Mouse (Mus musculus) liver, postnatal 0 days (tissue): ENCODE results near the gene Apba2. TPM values are rescaled to one million over a fixed set of nuclear protein-coding genes. Genes with fewer than 3 reads are reported as not detected.
A peak's percentile ranks its signal among the peaks of the same experiment; 100 is the strongest.

Source experiments
- ATAC-seq: fragments of 200-750 bp; cut with Nextera tagmentation; 2 replicates; pipeline ENCODE4 v1.8.0; 2017; ENCODE audit warnings: mild to moderate bottlenecking, moderate library complexity
- DNase-seq: peaks from one replicate; pipeline ENCODE4 v3.0.0-alpha.2; 2016
- H3K27ac ChIP-seq: fragments of 300-500 bp; sonication (generic); 2 replicates; pipeline ENCODE4 v1.5.1; 2014; ENCODE audit warnings: antibody characterized with exemption, moderate library complexity, mild to moderate bottlenecking, low read depth
- H3K27me3 ChIP-seq: fragments of 300-500 bp; sonication (generic); 2 replicates; pipeline ENCODE4 v1.6.1; 2014; ENCODE audit warnings: low read length, control low read depth, mixed read lengths; ENCODE audit not compliant: insufficient read depth
- H3K36me3 ChIP-seq: fragments of 300-500 bp; sonication (generic); replicated peaks from 2 replicates; pipeline ENCODE4 v1.6.1; 2014; ENCODE audit warnings: mild to moderate bottlenecking, control low read depth, low read length, moderate library complexity, mixed read lengths; ENCODE audit not compliant: insufficient read depth
- H3K4me1 ChIP-seq: fragments of 300-500 bp; sonication (generic); 2 replicates; pipeline ENCODE4 v1.6.1; 2014; ENCODE audit warnings: antibody characterized with exemption, mild to moderate bottlenecking, control low read depth; ENCODE audit not compliant: insufficient read depth
- H3K4me2 ChIP-seq: fragments of 300-500 bp; sonication (generic); 2 replicates; pipeline ENCODE4 v1.6.1; 2014; ENCODE audit warnings: low read depth, mild to moderate bottlenecking, low read length, moderate library complexity, mixed read lengths
- H3K4me3 ChIP-seq: fragments of 300-500 bp; sonication (generic); 2 replicates; pipeline ENCODE4 v1.5.1; 2014; ENCODE audit warnings: low read depth, low read length
- H3K9ac ChIP-seq: fragments of 300-500 bp; sonication (generic); replicated peaks from 2 replicates; pipeline ENCODE4 v1.6.1; 2014; ENCODE audit warnings: mild to moderate bottlenecking, moderate library complexity
- H3K9me3 ChIP-seq: fragments of 300-500 bp; sonication (generic); 2 replicates; pipeline ENCODE4 v1.6.1; 2016; ENCODE audit warnings: mild to moderate bottlenecking, control low read depth, low read length, mixed read lengths
- CTCF ChIP-seq: sonication (generic); IDR thresholded peaks from 2 replicates; pipeline ENCODE4 v1.5.1; 2016; ENCODE audit warnings: antibody characterized with exemption, low read depth
- EP300 ChIP-seq: IDR thresholded peaks from 2 replicates; pipeline ENCODE4 v1.6.1; 2016; ENCODE audit warnings: antibody characterized with exemption, low read depth, mild to moderate bottlenecking
- WGBS: fragments of 180-500 bp; shearing (Covaris S2); extraction: QIAGEN DNeasy Blood & Tissue Kit; methylation state at CpG from one replicate; pipeline ENCODE4 v1.1.7; 2014; ENCODE audit not compliant: insufficient replicate concordance; 5-methylcytosine and 5-hydroxymethylcytosine counted together
- polyA plus RNA-seq: library from polyadenylated mRNA; unstranded; fragments of >200 nt; fragmentation: Nextera tagmentation; extraction: Ambion mirVana; gene quantifications from 2 replicates; pipeline ENCODE4 v1.2.1, GENCODE M21; 2015

Apba2 gene
- not detected in 2 replicates for polyA plus RNA-seq

DNA sequence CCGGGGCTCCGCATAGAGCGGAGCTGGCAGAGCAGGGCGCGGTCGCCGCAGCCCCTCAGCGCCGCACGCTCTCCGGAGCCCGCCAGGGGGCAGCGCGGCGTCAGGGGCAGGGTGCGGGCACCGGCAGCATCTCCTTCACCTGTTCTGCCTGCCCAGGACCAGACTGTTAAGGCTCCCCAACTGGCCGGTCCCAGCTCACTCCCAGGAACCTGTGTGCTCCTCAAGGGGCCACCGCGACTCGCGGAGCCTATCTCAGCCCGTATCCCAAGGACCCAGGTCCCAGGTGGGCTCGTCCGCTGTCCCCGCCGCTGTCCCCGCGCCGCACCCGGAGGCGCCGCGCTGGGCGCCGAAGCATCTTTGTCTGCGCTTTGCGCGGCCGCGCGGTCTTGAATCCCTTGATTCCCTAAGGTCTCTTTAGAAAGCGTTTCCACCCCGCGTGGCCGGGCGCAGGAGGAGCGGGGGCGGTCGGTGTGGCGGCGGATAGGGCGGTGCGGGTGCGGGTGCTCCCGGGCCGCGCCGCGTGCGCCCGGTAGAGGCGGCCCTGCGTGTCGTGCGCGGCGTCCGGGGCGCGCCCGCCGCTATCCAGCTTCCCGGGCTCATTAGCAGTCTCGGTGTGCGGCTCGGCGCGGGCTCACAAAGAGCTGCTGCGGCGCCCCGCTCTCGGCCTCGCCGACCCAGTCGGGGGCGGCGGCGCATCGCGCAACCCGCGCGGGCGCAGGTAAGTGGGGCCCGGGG is at the start of gene Apba2:
TSS of gene Apba2 (plus strand) at position 171 of the 735 bp plus-strand sequence.
- H3K4me1 ChIP-seq: peaks cover 2% of the 10 kb centered on the region; the same call in 1 of the 2 replicates
- H3K27ac ChIP-seq: no peak within 1 kb of the TSS
- WGBS: 1% methylated on average over 70 of the region's 96 CpGs
- H3K9ac ChIP-seq: no peak within 1 kb of the TSS
- H3K4me2 ChIP-seq: peak within 1 kb of the TSS; percentile 63
- peaks cover 33% of the 10 kb centered on the region for H3K27me3 ChIP-seq
- peak; percentile 59 for TF ChIP-seq CTCF
- no peak for TF ChIP-seq EP300
- H3K9me3 ChIP-seq: no peaks in the 10 kb centered on the region
- no peaks in the 10 kb centered on the region for H3K36me3 ChIP-seq
- ATAC-seq (peak; percentile 60), DNase-seq (peak; percentile 40)
- H3K4me3 ChIP-seq: peak within 1 kb of the TSS; percentile 34

DNA sequence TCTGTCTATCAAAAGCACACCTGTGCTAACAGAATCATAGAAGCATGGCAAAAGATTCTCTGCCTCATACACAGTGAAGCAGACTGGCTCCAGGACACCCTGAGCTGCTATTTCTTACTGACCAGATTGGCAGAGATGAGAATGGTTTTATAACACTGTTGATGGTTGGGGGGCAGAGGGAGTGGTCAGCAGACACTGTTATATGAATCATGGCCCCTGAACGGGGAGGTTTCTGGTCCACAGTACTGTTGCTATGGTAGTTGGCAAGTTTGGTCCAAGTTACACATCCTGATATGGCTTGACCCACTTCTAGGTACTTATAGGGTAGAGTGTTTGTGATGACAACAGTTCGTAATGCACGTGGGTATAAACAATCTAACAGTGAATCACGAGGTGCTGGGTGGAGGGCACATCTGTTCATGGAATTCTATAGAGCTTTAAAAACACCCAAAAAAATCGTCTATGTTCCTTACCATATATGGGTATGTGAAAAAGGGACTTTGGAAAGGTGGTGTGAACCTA is 49.6 kb upstream of the Apba2 start:
- H3K27me3 ChIP-seq: no peaks in the 10 kb centered on the region
- WGBS: 72% methylated on average over 5 of the region's 5 CpGs
- no peak overlapping the region for H3K4me2 ChIP-seq
- no peak for DNase-seq
- H3K9me3 ChIP-seq: no peaks in the 10 kb centered on the region
- TF ChIP-seq EP300 (no peak), CTCF (no peak)
- ATAC-seq: no peak
- no peak overlapping the region for H3K9ac ChIP-seq
- no peaks in the 10 kb centered on the region for H3K36me3 ChIP-seq
- no peaks in the 10 kb centered on the region for H3K4me1 ChIP-seq
- no peak overlapping the region for H3K4me3 ChIP-seq
- H3K27ac ChIP-seq: no peak overlapping the region

DNA sequence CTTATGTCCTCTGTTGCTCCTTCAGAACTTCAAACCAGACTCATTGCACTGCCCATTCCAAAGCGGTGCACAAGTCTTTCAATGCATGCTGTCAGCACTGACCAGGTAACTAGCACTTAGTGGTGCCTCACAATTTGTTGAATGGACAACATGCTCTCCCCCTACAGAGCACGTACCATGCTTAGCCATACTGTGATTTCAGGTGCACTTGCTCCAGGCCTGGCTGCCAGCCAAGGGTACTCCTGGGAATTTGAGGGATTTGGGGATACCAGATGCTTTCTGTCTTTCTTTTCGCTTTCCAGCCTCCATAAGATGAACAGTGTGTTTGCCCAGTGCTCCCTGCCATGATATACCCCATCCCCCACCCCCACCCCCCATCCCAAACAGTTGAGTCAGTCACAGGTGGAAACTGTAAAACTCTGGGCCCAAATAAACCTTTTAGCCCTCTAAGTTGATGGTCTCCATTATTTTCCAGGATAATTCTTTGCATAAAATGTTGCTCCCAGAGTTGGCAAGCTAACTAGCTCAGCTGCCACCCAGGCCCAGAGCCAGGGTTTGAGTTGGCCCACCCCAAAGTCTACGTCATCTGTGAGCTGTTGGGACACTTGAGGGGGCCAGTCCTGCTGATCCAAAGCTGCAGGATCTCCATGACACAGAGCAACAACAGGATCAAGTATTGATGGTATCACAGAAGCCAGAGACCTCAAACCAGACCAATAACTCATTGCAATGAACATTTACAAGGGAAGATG is 48.9 kb upstream of the Apba2 start:
- no peak for ATAC-seq
- H3K4me2 ChIP-seq: no peak overlapping the region
- WGBS: 68% methylated on average over 4 of the region's 4 CpGs

DNA sequence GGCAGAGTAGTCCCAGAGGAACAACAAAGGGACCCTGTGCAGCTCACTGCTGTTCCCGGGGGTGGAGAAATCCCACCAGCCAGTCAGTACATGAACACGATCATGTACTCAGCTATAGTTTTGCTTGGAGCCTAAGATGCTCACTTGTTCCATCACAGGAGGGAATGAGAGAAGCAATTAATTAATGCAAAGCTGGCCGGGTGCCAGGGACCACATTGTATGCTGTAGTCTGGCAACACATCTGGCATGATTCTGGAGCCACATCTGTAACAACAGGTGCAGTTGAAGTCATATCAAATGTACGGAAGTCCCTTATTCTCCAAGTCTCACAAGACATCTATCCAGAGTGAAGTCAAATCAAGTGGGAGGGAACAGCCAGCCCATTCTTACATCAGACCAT is 45.3 kb upstream of the Apba2 start:
- H3K9ac ChIP-seq: no peak overlapping the region
- no peaks in the 10 kb centered on the region for H3K27me3 ChIP-seq
- WGBS: 73% methylated on average over 4 of the region's 4 CpGs
- H3K4me3 ChIP-seq: no peak overlapping the region
- H3K9me3 ChIP-seq: no peaks in the 10 kb centered on the region
- ATAC-seq (no peak), DNase-seq (no peak)
- no peaks in the 10 kb centered on the region for H3K36me3 ChIP-seq
- no peaks in the 10 kb centered on the region for H3K4me1 ChIP-seq
- no peak overlapping the region for H3K4me2 ChIP-seq
- H3K27ac ChIP-seq: no peak overlapping the region
- TF ChIP-seq EP300 (no peak), CTCF (no peak)

More for the DNA sequence above, 48.9 kb upstream of the Apba2 start:
- TF ChIP-seq EP300: no peak
- no peak for TF ChIP-seq CTCF
- H3K27ac ChIP-seq: no peak overlapping the region
- no peaks in the 10 kb centered on the region for H3K36me3 ChIP-seq
- no peaks in the 10 kb centered on the region for H3K4me1 ChIP-seq
- no peak overlapping the region for H3K9ac ChIP-seq
- H3K9me3 ChIP-seq: no peaks in the 10 kb centered on the region
- H3K4me3 ChIP-seq: no peak overlapping the region
- no peaks in the 10 kb centered on the region for H3K27me3 ChIP-seq
- no peak for DNase-seq

DNA sequence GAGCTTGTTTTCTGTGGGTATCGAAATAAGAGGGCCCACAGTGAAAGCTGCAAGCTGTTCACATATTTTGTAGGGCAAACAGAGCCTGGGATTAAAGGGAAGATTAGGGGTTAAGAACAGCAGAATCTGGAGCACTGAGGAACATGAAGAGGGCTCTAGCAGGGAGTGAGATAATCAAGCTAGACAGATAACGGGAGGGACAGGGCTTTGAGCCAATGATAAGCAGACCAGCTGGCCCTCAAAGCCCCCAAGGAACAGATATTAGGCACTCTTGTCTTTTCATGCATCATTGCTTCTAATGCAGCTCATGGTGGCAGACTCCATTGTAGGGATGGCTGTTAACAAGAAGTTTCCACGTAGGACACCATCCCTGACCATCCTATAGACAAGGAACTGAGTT is 44.8 kb upstream of the Apba2 start:
- 53% methylated on average over 3 of the region's 3 CpGs for WGBS
- H3K27me3 ChIP-seq: no peaks in the 10 kb centered on the region
- no peak overlapping the region for H3K4me3 ChIP-seq
- no peak overlapping the region for H3K9ac ChIP-seq
- no peaks in the 10 kb centered on the region for H3K36me3 ChIP-seq
- H3K9me3 ChIP-seq: no peaks in the 10 kb centered on the region
- ATAC-seq: no peak
- no peak for DNase-seq
- no peak overlapping the region for H3K27ac ChIP-seq
- H3K4me1 ChIP-seq: no peaks in the 10 kb centered on the region
- TF ChIP-seq EP300 (no peak), CTCF (no peak)
- H3K4me2 ChIP-seq: no peak overlapping the region

DNA sequence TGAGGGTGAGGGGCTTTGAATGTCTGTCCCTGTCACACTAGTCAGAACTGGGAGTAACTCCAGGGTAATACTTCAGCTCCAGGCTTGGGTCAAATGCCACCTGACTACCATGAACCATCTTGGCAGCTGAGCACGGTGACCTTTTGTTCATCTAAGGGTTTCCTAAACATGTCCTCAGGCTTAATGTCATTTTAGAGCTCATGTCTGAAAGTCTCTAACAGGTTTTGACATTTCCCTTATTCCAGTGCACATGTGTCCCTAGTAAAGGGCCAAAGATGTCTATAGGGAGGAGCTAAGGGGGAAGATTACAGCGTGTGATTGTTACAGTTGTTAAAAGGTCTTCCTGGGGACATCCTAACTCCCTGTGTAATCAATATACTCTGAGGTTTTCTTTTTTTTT is 43.7 kb upstream of the Apba2 start:
- Histone ChIP-seq H3K4me2 (no peak overlapping the region), H3K9me3 (no peaks in the 10 kb centered on the region), H3K9ac (no peak overlapping the region), H3K4me3 (no peak overlapping the region), H3K27ac (no peak overlapping the region), H3K36me3 (no peaks in the 10 kb centered on the region), H3K27me3 (no peaks in the 10 kb centered on the region), H3K4me1 (no peaks in the 10 kb centered on the region)
- ATAC-seq (no peak), DNase-seq (no peak)
- 75% methylated on average over 2 of the region's 2 CpGs for WGBS
- TF ChIP-seq CTCF (no peak), EP300 (no peak)
